Mouse (Mus musculus) macrophage (primary cell): Measurements from ENCODE around the gene Dera. TPM values are rescaled to one million over a fixed set of nuclear protein-coding genes. Genes with fewer than 3 reads are reported as not detected.

Experiments used
- H3K27ac ChIP-seq: fragments of 350-480 bp; formaldehyde crosslinking; 2 replicates; pipeline ENCODE4 v1.9.0; 2021
- H3K36me3 ChIP-seq: fragments of 350-480 bp; formaldehyde crosslinking; 2 replicates; pipeline ENCODE4 v1.9.0; 2021; ENCODE audit errors: inconsistent target
- H3K4me3 ChIP-seq: fragments of 350-480 bp; formaldehyde crosslinking; 2 replicates; pipeline ENCODE4 v1.9.0; 2021; ENCODE audit errors: inconsistent target
- H3K79me2 ChIP-seq: fragments of 350-480 bp; formaldehyde crosslinking; 2 replicates; pipeline ENCODE4 v1.9.0; 2021; ENCODE audit errors: inconsistent target
- WGBS: methylation state at CpG from one replicate; pipeline ENCODE4 v1.1.7; 2026; ENCODE audit warnings: inconsistent platforms; ENCODE audit not compliant: missing documents; 5-methylcytosine and 5-hydroxymethylcytosine counted together
- polyA plus RNA-seq: library from polyadenylated mRNA; stranded (reverse); fragments of 250-400 nt; gene quantifications from 3 replicates; pipeline ENCODE4 v1.2.4, GENCODE M21; 2018; ENCODE audit warnings: inconsistent platforms

Dera gene
- polyA plus RNA-seq, 1 experiment from 2014 or later, result 36.4 TPM

DNA sequence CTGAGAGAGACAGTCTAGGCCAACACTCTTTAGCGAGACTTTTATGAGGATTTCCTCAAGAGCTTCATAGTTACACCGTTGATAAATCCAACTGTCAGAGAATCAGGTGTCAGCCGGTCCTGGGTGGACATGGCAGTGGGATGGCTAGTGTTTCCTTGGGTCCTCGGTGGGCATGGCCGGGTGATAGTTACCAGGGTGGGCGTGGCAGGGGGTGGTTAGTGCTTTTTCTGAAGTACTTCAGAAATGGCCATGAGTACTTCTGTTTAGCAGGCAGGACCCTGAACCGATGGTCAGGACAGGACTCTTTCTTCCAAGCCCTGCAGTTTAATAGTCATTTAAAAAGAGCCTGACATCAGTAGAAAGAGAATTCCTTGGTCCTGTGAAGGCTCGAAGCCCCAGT lies 52.5 kb downstream of the Dera start:
- no peaks in the 10 kb centered on the region for H3K79me2 ChIP-seq
- 97% methylated on average over 8 of the region's 8 CpGs for WGBS
- 0 out of 2 replicates have a peak, but pooled peaks cover 6% of the 10 kb centered on the region for H3K36me3 ChIP-seq
- no peak overlapping the region for H3K27ac ChIP-seq
- H3K4me3 ChIP-seq, result no peak overlapping the region

DNA sequence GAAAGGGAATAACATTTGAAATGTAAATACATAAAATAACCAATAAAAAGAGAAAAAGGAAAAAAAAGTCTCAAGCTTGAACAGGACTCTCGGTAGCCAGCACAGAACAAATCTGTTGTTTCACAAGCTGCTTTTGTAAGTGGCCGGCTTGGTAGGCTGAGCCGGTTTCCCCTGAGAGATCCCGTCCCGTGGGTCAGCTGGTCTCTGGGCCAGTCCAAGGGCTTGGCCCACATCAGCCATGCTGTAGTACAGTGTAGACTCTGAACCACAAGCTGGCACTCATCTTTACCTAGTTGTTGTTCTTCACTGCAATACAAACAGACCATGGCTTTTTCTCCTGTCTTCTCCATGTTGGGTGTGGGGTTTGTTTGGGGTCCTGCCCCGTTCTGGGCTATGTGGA lies 53.0 kb downstream of the Dera start:
- H3K27ac ChIP-seq, result no peak overlapping the region
- H3K36me3 ChIP-seq, result 0 out of 2 replicates have a peak, but pooled peaks cover 5% of the 10 kb centered on the region
- H3K79me2 ChIP-seq, result no peaks in the 10 kb centered on the region
- 100% methylated on average over 6 of the region's 6 CpGs for WGBS
- no peak overlapping the region for H3K4me3 ChIP-seq

DNA sequence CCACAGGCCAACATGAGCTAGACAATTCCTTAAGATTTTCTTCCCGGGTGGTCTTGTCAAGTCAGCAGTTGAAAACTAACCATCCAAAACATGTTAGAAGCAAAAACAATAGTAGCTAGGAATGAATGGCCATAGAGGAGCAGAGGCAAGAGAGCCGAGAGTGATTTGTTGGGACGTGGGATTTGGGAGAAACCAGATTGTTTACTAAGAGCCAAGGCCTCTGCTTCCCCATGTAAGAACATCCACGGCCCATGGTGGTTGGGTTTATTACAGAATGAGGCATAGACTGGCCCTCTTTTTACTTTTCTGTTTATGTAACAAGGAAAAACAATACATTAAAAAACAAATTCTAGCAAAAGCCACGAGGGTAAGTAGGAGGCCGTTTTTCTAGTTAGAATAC lies 54.4 kb downstream of the Dera start:
- 98% methylated on average over 5 of the region's 6 CpGs for WGBS
- no peak overlapping the region for H3K27ac ChIP-seq
- H3K36me3 ChIP-seq, result no peaks in the 10 kb centered on the region

DNA sequence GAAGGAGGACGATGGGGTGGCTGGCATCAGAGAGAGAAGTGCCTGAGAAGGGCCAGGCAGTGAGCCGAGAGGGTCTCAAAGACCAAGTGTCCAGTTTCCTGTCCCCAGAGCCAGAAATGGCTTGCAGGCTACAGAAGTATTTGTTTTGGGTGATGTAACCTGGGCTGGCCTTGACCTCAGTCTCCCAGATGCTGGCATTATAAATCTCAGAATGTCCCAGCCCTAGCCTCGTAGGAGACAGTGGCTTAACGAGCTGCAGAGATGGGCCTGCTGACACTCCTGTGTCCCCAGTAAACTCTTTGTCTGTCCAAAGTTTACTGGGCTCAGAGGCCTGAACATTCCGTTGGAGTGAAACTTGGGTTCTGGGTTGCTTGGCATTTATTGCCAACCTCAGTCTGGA lies 55.8 kb downstream of the Dera start:
- Histone ChIP-seq H3K79me2 (no peaks in the 10 kb centered on the region), H3K4me3 (no peak overlapping the region), H3K36me3 (no peaks in the 10 kb centered on the region), H3K27ac (no peak overlapping the region)
- 96% methylated on average over 5 of the region's 5 CpGs for WGBS

More for the DNA sequence above, 54.4 kb downstream of the Dera start:
- Histone ChIP-seq H3K79me2 (no peaks in the 10 kb centered on the region), H3K4me3 (no peak overlapping the region)

DNA sequence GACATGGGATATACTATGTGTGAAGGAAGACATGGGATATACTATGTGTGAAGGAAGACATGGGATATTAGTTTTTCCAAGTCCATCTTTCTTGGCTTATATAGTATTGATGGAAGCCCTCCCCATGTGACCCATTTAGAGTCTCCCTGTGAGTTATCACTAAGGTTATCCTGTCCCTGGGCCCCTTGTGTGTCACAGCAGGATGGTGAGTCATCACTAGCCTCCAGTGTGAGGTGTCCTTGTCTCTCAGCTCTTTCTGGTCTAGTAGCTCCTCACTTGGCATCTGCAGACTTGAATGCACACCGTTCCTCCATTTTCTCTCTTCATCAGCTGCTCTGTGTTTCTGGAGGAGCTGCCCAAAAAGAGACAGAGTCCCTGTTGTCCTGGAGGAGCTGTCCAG lies 59.7 kb downstream of the Dera start:
- 92% methylated on average over 1 of the region's 1 CpGs for WGBS
- H3K36me3 ChIP-seq, result no peaks in the 10 kb centered on the region
- H3K4me3 ChIP-seq, result no peak overlapping the region
- no peak overlapping the region for H3K27ac ChIP-seq
- no peaks in the 10 kb centered on the region for H3K79me2 ChIP-seq

DNA sequence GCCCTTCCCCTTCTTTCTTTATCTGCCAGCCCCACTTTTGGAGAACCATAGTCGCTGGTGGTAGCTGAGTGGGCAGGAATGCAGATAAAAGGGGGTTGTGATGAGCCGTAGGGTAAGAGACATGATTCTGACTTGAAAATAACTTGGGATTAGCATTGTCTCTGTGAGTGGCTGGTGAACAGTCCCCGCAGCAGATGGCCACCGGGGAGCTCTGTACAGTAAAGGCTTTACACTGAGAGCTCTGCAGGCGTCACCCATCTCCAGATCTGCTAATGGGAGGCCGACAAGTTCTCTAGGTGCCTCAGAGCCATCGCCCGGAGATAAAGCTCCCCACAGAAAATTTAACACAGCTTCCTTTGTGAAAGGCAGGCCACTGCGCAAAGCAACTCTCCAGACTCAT lies 62.2 kb downstream of the Dera start:
- no peak overlapping the region for H3K27ac ChIP-seq
- H3K36me3 ChIP-seq, result no peaks in the 10 kb centered on the region
- H3K79me2 ChIP-seq, result no peaks in the 10 kb centered on the region
- WGBS, result 96% methylated on average over 9 of the region's 9 CpGs
- H3K4me3 ChIP-seq, result no peak overlapping the region

DNA sequence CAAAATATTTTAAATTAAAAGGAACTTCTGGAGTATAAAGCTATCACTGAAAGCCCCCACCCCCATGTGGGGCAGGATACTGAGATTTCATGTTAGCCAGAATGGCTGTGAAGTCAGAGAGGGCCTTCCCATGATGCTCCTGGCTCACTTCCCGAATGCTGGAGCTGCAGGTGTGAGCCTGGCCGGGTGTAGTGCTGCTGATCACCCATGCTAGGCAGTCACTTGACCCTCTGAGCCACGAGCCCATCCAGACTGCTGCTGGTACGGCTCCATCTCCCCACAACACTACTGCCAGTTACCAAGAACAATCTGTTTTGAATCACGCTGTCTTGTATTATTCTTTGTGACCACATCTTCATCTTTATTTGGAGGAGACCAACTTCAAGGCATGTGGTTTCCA lies 68.2 kb downstream of the Dera start:
- Histone ChIP-seq H3K27ac (no peak overlapping the region), H3K36me3 (no peaks in the 10 kb centered on the region), H3K4me3 (no peak overlapping the region), H3K79me2 (no peaks in the 10 kb centered on the region)
- 89% methylated on average over 5 of the region's 5 CpGs for WGBS

DNA sequence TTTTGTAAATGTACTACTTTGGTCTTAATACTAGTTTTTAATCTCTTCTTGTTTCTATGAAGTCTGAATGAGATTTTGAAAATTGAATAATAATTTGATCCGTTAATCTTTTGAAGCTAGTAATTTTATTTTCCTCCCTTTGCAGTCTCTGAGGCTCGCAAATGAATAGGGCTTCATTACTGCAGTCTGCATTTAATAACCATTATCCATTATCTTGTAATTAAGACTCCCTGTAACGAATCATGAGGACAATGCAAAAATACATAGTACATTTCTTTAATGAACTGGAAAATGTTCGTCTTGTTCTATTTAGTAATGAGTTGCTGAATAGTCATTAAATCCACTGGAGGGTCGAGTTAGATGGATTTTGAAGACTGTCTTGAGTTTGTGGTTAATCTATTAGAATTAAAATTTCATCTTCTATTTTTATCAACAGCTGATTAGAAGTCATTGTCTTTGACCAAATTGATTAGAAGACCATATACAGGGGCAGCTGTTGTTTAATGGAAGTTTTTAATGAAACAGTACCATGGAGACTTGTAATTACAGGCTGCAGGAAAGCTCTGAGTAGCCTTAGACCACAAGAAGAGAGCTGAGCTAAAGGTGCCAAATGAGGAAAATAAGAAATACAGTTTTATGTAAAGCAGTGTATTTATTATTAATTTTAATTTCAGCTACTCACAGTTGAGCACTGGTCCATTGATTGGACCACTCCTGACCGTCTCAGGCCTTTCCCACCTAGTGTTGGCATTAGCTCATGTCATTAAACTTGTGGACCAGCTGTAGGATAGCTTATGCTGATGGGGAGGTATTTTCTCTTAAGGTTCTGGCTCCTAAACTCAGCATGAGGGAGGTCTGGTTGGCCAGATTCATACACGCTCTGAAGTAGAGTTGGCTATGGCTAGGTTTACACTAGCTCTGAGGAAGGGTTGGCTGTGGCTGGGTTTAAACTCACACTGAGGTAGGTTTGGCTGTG lies 70.0 kb downstream of the Dera start:
- H3K27ac ChIP-seq, result peak overlapping the region; percentile 51
- H3K79me2 ChIP-seq, result no peaks in the 10 kb centered on the region
- 92% methylated on average over 7 of the region's 7 CpGs for WGBS
- H3K4me3 ChIP-seq, result no peak overlapping the region
- H3K36me3 ChIP-seq, result no peaks in the 10 kb centered on the region

DNA sequence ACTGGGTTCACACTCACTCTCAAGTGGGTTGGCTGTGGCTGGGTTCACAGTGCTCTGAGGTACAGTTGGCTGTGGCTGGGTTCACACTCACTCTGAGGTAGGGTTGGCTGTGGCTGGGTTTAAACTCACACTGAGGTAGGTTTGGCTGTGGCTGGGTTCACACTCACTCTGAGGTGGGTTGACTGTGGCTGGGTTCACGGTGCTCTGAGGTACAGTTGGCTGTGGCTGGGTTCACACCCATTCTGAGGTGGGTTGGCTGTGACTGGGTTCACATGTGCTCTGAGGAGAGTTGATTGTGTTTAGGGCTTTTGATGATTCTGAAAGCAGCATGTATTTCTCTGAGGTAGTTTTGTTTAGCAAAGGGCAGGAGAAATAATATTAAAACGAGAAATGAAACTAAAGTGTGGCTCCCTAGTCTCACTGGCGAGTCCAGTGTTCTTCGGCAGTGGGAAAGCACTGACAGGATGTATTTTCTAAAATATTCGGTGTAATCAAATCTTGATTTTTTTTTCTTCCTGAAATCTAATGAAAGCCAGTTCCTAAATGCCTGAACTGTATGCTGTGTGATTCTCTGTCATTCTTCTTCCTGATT lies 70.8 kb downstream of the Dera start:
- Histone ChIP-seq H3K4me3 (no peak overlapping the region), H3K27ac (peak overlapping the region; percentile 51), H3K36me3 (no peaks in the 10 kb centered on the region), H3K79me2 (no peaks in the 10 kb centered on the region)
- WGBS, result 35% methylated on average over 5 of the region's 5 CpGs

DNA sequence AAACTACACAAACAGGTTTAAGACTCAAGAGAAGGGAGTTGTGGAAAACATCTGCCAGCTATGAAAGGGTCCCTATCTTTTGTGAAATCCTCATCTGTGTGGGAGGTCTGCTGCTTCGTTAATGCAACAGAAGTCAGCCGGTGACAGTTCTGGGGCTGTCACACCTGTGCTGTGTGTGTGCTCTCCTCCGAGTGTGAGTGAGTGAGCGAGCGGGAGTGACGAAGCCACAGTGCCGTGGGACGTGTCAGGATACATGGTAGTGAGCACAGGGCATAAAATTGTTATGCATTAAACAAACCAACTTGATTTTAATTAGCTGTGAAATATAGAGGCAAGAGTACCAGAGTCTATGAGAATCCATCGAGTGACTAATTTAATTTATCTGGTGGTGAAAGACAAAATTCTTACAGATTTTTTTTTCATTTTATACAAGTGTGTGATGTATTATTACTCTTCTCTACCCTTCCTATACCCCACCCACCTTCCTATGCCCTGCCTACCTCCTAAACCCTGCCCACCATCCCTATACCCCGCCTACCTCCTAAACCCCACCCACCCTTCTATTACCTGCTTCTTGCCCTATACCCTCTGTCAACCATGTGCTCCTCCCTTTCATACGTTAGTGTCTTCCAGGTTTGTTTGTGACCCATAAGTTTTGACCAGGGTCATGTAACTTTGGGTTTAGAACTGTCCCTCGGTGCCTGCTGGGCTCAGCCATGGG lies 74.9 kb downstream of the Dera start:
- Histone ChIP-seq H3K79me2 (no peaks in the 10 kb centered on the region), H3K36me3 (no peaks in the 10 kb centered on the region), H3K27ac (no peak overlapping the region), H3K4me3 (no peak overlapping the region)
- 95% methylated on average over 9 of the region's 12 CpGs for WGBS

DNA sequence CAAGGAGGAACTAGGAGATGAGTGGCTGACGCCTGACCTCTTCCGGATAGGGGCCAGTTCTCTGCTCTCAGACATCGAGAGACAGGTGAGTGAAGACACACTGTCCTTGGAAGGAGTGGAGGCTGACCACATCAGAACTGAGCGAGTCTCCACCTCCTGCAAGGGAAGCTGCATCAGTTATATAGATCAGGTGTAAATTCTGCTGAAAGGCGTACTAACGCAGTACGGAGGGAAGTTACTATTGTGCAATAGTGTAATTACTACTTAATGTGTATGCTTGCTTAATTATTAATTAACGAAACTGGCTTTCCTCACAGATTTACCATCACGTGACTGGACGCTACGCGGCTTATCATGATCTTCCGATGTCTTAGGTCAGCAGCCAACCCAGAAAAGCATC lies 82.5 kb downstream of the Dera start:
- Histone ChIP-seq H3K36me3 (peaks cover 6% of the 10 kb centered on the region; the same call in 1 of the 2 replicates), H3K79me2 (no peaks in the 10 kb centered on the region), H3K4me3 (no peak overlapping the region), H3K27ac (no peak overlapping the region)
- 90% methylated on average over 13 of the region's 13 CpGs for WGBS

DNA sequence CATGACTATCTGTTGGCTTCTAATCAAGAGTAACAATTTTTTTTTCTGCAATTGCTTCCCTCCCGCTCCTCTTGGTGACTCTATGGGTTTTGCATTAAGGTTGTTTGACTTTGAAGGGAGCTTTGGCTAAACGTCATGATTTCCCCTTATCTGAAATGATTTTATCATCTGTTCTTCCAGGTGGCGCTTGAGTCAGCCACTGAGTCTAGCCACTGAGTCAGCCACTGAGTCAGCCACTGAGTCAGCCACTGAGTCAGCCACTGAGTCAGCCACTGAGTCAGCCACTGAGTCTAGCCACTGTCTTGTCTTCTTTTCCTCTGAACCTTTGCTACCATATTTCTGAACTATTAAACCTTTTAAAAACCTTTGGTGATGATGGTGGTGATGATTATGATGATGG lies 89.0 kb downstream of the Dera start:
- Histone ChIP-seq H3K36me3 (peaks cover 6% of the 10 kb centered on the region; the same call in 1 of the 2 replicates), H3K4me3 (no peak overlapping the region), H3K27ac (no peak overlapping the region), H3K79me2 (no peaks in the 10 kb centered on the region)
- 89% methylated on average over 3 of the region's 3 CpGs for WGBS

DNA sequence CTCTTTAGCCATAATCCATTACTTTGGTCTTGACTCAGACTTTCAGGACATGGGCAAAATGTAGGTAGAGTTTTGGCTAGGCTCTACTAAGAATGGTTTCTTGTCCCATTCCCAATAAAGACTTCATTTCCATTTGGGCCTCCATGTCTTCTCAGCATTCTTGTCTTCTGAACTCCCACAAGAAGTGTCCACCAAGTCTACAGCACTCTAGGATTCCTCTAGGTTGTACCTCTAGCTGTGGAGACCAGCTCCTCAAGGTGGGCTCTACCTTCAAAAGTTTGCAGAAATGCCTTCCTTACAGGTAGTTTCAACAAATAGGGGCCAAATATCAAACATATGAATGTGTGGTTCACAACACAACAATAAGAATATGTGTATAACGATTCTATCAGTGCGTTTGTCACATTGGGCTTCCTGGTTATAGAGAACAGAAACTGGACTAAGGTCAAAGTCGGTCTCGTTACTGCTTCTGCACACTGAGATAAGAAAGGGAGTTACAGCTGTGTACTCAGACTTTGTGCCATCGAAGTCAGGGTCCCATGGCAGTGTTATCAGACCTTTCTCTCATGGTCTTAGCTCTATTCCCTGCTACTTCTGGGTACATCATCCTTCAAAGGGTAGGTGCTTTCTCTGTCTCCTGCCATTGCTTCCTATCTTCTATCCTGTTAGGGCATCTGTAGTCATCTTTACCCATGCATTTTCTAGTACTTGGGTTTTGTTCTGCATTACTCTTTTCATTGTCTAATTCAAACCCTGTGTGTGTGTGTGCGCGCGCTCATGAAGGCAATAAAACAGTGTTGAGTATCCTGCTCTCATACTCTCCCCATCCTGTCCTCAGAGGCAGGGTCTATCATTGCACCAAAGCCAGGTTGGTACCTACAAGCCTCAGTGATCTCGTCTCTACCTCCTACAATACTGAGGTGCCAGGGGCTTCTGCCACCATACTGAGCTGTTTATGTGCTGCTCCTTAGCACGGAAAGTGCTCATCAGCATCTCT lies 103.2 kb downstream of the Dera start:
- H3K36me3 ChIP-seq, result no peaks in the 10 kb centered on the region
- H3K79me2 ChIP-seq, result no peaks in the 10 kb centered on the region
- no peak overlapping the region for H3K4me3 ChIP-seq
- WGBS, result 98% methylated on average over 10 of the region's 10 CpGs
- no peak overlapping the region for H3K27ac ChIP-seq
